Mouse (Mus musculus): ENCODE measurements around the gene Akap13.

DNA sequence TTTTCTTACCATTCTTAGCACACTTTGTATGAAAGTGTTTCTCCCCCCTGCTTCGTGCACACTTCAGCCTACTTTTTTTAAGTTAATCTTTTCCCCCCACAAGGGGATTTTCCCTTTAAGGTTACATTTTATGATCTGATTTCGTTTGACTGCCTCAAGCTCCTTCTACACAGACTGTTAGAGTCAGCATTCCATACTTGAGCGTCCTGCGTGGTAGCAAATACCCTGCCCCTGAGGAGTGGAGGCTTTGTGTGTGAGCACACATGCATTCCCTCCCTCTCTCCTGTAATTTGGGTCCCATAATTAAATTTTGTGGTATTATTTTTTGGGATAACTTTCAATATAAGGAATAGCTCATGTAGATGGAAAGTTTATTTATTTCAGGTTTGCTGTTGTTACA lies 103.8 kb downstream of the Akap13 start:
- no peak for TF ChIP-seq HCFC1 (IDR thresholded peaks at IDR 0.05; ENCODE audit: borderline replicate concordance, insufficient read depth, low read length)
- TF ChIP-seq ZNF384 (IDR thresholded peaks at IDR 0.05; ENCODE audit: low read depth, low read length) = no peak
- TF ChIP-seq CHD2 (IDR thresholded peaks at IDR 0.05; ENCODE audit: low read depth, low read length) = no peak
- no peak for TF ChIP-seq MAFK (IDR thresholded peaks at IDR 0.05; ENCODE audit: insufficient read depth, low read depth, low read length)
